Mouse (Mus musculus) brown adipose tissue, adult 24 weeks (tissue): ENCODE measurements around the gene Mex3b. TPM values are rescaled to one million over a fixed set of nuclear protein-coding genes. Genes with fewer than 3 reads are reported as not detected.

ENCODE experiments used
- H3K27ac ChIP-seq: fragments of 200-500 bp; replicated peaks from 2 replicates; pipeline ENCODE4 v1.5.1; 2012; ENCODE audit warnings: low read depth, mild to moderate bottlenecking, low read length
- H3K4me1 ChIP-seq: fragments of 200-500 bp; 2 replicates; pipeline ENCODE4 v1.6.1; 2012; ENCODE audit warnings: low read length, mixed read lengths; ENCODE audit not compliant: control insufficient read depth, insufficient read depth, insufficient read length
- H3K4me3 ChIP-seq: fragments of 200-500 bp; 2 replicates; pipeline ENCODE4 v1.5.1; 2012; ENCODE audit warnings: low read depth, mild to moderate bottlenecking, low read length, moderate library complexity; ENCODE audit not compliant: insufficient read depth
- polyA plus RNA-seq: library from polyadenylated mRNA; stranded (reverse); fragments of >200 nt; gene quantifications from 2 replicates; pipeline ENCODE4 v1.2.4, GENCODE M21; 2012; ENCODE audit not compliant: missing spikeins, insufficient read depth, insufficient read length

Mex3b gene
- polyA plus RNA-seq, 1 experiment = 0.83 TPM

DNA sequence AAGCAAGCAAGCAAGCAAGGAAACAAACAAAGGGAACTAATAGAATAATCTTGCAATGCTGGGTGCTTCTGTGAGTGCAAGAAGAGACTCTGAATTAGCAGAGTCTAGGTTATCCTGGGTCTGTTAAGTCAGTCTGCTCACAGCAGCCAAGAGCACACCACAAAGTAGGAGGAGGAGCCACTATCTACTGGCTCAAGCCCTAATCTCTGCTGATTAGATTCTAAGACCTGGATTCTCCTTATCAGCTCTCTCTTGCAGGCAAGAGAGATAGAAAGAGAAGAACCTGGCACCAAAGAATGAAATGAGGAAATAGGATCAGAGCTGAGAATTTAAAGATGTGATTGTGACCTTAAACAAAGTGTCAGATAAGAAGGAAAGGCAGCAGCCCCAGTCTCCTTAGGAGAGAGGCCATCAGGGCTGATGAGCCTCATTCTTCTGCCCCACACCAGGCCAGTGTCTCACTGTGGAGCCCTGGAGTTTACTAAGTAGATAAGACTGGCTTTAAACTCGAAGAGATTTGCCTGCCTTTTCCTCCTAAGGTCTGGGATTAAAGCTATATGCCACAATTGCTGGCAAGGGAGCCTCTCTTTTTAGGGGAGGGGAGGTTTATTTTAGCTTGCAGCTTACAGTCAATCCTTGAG, 23.9 kb downstream of the Mex3b start:
- H3K4me1 ChIP-seq = no peaks in the 10 kb centered on the region
- no peak overlapping the region for H3K27ac ChIP-seq
- H3K4me3 ChIP-seq = no peak overlapping the region

DNA sequence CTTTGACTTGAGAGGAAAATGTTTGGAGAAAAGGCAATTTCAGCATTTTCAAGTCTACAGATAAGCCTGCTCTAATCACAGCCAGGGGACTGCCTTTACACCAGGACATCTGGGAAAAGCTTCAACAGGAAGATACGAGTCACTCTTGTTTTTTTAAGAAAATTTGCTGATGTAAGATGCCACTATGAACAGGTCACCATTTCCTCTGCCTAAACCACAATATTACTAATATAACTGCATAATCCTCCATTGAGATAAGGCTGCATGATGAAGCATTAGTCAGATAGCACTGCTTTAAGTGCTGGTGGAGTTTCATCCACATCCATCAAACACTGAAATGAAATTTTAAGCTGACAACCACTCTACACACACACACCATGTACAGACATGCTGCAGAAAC, 27.2 kb downstream of the Mex3b start:
- Histone ChIP-seq H3K4me1 (no peaks in the 10 kb centered on the region), H3K4me3 (no peak overlapping the region), H3K27ac (no peak overlapping the region)

DNA sequence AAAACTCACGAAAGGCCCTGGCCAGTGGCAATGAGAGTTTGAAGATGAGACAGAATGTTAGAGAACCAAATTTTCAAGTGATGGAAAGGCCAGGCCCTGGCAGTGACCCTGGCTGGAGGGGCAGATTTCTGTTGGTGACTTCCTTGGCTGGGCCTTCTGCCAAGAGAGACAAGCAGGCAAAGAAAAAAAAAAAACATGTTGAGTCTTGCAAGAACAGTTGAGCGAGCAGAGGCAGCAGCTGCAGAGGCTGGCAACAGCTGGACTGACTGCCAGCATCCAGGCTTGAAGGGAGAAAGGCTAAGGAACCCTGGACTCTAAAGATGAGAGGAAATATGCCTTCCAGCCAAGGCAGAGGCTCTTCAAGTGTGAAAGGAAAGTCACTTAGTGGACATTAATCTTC, 28.5 kb downstream of the Mex3b start:
- H3K4me3 ChIP-seq = no peak overlapping the region
- H3K4me1 ChIP-seq = no peaks in the 10 kb centered on the region
- no peak overlapping the region for H3K27ac ChIP-seq

DNA sequence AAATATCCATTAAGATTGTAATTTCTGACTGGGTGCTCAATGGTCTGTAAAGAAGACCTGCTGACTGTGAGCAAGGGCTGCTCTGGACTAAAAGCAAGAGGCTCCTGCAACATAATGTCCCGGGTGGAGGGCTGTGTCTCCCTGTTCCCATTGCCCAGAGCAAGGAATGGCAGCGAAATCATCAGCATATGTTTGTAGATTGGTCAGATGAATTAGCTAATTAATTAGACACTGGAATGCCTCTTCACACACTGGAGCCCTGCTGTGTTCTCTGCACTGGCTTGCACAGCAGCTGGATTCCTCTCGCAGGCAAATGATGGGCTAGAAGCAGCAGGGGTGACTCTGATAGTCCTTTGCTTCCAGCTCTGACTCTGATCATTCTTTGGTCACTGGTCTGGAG, 29.6 kb downstream of the Mex3b start:
- Histone ChIP-seq H3K27ac (no peak overlapping the region), H3K4me1 (no peaks in the 10 kb centered on the region), H3K4me3 (no peak overlapping the region)

DNA sequence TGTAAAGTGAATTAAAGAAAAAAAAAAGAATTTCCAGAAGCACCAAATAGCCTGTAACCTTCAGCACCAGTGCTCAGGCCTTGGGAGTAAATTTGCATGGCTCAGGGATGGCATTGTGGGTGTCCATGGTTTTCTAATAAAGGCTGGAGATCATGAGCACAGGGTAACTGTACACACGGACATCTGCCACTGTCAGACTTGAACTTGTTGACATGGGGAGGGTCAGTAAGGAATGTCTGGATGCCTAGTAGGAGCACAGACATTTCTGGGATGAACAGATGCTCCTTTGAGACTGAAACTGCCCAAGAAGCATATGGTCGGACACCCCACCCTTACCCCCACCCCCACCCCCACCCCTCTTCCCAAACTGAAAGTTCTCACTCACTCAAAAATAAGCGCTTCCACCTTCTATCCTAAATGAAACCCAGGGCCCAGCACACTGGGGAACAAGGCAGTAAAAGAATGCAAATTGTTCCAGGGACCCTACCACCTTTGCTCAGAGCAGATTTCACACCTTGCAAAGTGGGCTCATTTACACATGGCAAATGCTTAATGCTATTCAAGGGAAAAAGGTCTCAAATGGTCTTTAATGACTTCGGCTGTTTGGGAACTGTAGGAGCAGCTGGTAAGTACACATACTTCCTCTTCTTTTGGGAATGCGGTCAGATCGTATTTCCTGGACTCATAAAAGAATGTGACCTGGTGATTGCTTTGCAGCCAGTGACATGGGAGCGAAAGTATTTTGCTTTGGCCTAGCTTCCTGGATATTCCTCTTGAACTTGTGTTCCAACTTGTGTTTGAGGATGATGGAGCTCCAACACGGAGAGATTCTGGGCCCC, 32.5 kb downstream of the Mex3b start:
- H3K4me1 ChIP-seq = no peaks in the 10 kb centered on the region
- H3K4me3 ChIP-seq = no peak overlapping the region
- H3K27ac ChIP-seq = no peak overlapping the region

DNA sequence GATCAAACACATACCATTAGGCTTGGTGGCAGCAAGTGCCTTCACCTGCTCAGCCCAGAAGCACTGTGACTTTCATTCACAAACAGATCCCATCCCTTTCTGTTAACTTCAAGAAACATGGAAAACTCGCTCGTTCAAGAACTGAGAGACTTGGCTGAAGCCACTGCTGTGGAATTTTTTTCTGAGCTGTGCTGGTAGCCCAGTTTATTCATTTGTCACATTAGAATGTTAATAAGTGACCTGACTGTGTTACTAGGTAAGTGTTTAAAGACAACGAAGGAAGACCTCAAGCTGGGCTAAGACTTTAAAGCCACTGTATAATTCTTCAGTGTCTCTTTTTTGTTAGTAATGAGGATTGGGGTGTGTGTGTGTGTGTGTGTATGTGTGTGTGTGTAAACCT, 35.9 kb downstream of the Mex3b start:
- Histone ChIP-seq H3K4me1 (no peaks in the 10 kb centered on the region), H3K27ac (no peak overlapping the region), H3K4me3 (no peak overlapping the region)

DNA sequence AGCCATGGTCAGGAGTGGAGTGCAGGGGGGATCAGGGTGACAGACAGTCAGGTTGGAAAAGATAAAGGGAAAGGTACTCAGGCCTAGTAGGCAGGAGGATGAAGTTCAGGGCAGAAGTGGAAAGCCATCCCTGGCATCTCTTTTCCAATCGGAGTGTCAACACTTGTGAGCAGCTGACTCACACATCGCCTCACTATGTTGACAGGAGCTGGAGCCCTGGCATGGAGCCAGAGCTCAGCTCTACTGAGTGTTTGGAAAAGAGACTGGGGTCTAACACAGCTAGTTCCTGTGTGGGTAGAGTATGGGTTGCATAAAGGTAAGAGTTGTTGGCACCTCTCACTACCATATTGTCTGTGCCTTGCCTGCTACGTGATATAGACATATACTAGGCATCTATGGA, 38.4 kb downstream of the Mex3b start:
- Histone ChIP-seq H3K27ac (no peak overlapping the region), H3K4me3 (no peak overlapping the region), H3K4me1 (no peaks in the 10 kb centered on the region)

DNA sequence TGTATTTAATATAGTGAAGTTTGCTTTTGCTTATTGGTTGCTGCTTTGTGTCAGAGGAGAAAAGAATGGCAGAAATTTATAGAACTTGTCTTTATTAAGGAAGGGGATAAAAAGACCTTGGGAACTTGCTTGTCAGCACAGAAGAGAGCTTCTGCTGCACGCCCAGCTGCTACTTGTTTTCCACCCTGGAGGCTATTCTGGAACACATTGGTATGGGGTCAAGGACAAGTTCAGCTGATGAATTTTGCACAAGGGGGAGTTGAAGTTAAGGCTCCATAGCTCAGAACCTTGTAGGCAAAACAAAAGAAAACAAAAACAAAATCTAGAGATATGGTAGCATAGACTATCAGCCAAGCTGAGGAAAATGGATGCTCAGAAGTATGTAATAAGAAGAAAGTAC, 39.9 kb downstream of the Mex3b start:
- no peak overlapping the region for H3K27ac ChIP-seq
- no peaks in the 10 kb centered on the region for H3K4me1 ChIP-seq
- no peak overlapping the region for H3K4me3 ChIP-seq

DNA sequence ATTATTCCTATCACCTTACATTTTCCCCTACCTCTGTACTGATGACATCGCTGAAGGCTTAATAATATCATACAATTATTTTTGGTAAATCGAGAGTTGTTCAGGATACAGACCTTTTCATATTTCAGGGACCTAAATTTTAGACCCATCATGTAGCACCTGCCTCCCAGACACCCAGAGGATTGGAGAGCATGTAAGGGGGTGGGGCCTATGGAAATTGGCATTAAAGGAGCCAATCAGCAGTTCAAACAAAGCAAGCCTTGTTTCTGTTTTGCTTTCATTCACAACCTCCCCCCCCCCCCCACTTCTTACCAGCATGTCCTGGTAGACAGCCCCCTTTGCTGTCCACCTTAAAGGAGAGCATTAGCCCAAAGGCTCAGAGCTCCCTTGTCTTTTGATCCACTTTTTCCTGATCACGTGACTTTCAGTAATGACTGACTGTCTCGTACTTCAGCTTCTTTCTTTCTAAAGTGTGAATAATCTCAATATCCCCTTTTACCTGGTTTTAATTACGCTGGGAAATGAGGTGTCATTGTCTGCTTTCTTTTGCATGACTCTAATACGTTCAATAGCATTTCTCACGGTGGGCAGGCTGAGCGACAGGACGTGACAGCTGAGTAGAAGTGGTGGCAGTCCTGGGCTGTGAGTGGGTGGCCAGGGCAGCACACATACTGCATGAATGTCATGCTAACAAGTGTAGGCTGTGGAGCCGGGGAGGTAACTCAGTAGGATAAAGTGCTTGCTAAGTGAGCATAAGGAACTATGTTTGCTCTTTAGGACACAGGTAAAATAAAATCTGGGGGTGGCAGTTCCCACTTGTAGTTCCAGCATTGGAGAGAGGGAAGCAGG, 43.6 kb downstream of the Mex3b start:
- Histone ChIP-seq H3K4me3 (no peak overlapping the region), H3K27ac (no peak overlapping the region), H3K4me1 (no peaks in the 10 kb centered on the region)

DNA sequence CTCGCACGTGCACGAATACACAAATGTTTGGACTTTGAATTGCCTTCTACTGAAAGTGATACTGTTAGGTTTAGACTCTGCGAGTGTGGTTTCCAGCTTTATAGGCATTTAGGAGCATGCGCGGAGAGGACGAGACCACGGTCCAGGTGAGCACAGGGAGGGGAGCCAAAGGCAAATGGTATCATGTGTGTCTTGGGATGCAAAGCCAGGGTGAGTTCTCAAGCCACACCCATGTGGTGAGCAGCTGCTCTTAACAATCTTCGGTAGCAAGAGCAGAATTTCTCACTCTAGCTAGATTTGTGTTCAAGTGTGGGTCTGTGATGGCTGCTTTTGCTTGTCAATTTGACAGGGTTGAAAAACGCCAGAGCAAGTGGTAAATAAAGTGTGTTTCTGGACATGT, 44.4 kb downstream of the Mex3b start:
- H3K27ac ChIP-seq = no peak overlapping the region
- H3K4me3 ChIP-seq = no peak overlapping the region
- no peaks in the 10 kb centered on the region for H3K4me1 ChIP-seq

DNA sequence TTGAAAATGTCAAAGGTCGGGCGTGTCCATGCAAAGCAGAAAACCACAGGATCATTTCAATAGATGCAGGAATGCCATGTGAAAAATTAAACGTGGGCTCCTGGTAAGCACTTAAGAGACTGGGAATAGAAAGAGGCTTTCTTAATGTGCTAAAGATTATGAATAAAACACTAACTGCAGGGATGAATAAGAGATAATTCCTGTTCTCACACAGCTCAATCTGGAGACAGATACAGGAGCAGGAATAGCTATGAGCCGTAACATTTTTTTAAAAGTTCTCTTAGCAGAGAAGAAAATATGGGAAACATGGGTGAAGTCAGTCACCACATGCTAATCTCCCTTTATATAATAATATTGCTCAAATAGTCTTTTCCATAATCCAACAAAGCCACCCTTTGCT, 47.2 kb downstream of the Mex3b start:
- H3K4me1 ChIP-seq = no peaks in the 10 kb centered on the region
- H3K4me3 ChIP-seq = no peak overlapping the region

More for the DNA sequence above, 47.2 kb downstream of the Mex3b start:
- H3K27ac ChIP-seq = no peak overlapping the region

Other genes starting within 250 kb of the Mex3b start
- gene Saxo2, start 218.8 kb upstream of the Mex3b start, polyA plus RNA-seq = 0.55 and 5.2 TPM in 2 replicates
- 6.1 and 6.7 TPM in 2 replicates for gene Efl1, start 218.7 kb upstream of the Mex3b start, polyA plus RNA-seq